Mouse (Mus musculus) large intestine, adult 2 months (tissue): ENCODE data around the gene Pdxp. TPM values are rescaled to one million over a fixed set of nuclear protein-coding genes. Genes with fewer than 3 reads are reported as not detected.

Experiments
- DNase-seq: peaks from one replicate; pipeline ENCODE4 v3.0.0-alpha.2; 2012; ENCODE audit warnings: low read depth, low spot score
- WGBS: fragments of 180-500 bp; shearing (Covaris S2); methylation state at CpG from one replicate; pipeline ENCODE4 v1.1.7; 2018; 5-methylcytosine and 5-hydroxymethylcytosine counted together
- polyA plus RNA-seq: library from polyadenylated mRNA; depleted of rRNA; stranded (reverse); fragments of >200 nt; gene quantifications from 2 replicates; pipeline ENCODE4 v1.2.3, GENCODE M21; 2012; rRNA removed

Gene Pdxp
- polyA plus RNA-seq, 1 experiment, result 4.0 TPM

- WGBS, result 69% methylated on average over 15 of the region's 15 CpGs
Observed at GRCm38 (mm10) chr15:78957021-78957420, 43.3 kb downstream of the Pdxp start.

GRCm38 (mm10) chr15:78959537-78959936 is 45.8 kb downstream of the Pdxp start:
- no peak for DNase-seq
- 49% methylated on average over 11 of the region's 11 CpGs for WGBS

More at GRCm38 (mm10) chr15:78957021-78957420, 43.3 kb downstream of the Pdxp start:
- no peak for DNase-seq

GRCm38 (mm10) chr15:78960088-78960487 is 46.4 kb downstream of the Pdxp start:
- WGBS, result 27% methylated on average over 4 of the region's 4 CpGs
- no peak for DNase-seq

GRCm38 (mm10) chr15:78962885-78963284 is 49.2 kb downstream of the Pdxp start:
- no peak for DNase-seq
- WGBS, result 13% methylated on average over 2 of the region's 2 CpGs

Other genes starting within 250 kb of the Pdxp start
- gene Elfn2, start 195.1 kb upstream of the Pdxp start, polyA plus RNA-seq, result 0.18 and 0.24 TPM in 2 replicates
- gene Mfng, start 140.4 kb upstream of the Pdxp start, polyA plus RNA-seq, result 8.6 and 8.8 TPM in 2 replicates
- gene Card10, start 110.9 kb upstream of the Pdxp start, polyA plus RNA-seq, result 19.4 and 24.2 TPM in 2 replicates
- gene Cdc42ep1, start 71.3 kb upstream of the Pdxp start, polyA plus RNA-seq, result 21.1 and 25.7 TPM in 2 replicates
- gene Lgals2, start 58.4 kb upstream of the Pdxp start, polyA plus RNA-seq, result 4,393 and 4,778 TPM in 2 replicates
- 62.7 and 72.9 TPM in 2 replicates for gene Gga1, start 36.7 kb upstream of the Pdxp start, polyA plus RNA-seq
- 0.11 and 0.14 TPM in 2 replicates for gene Gm49510, start 14.3 kb upstream of the Pdxp start, polyA plus RNA-seq
- 24.7 and 35.2 TPM in 2 replicates for gene Sh3bp1, start 14.2 kb upstream of the Pdxp start, polyA plus RNA-seq
- gene Lgals1, start 12.8 kb downstream of the Pdxp start, polyA plus RNA-seq, result 233 and 310 TPM in 2 replicates
- gene Nol12, start 21.0 kb downstream of the Pdxp start, polyA plus RNA-seq, result 18.9 and 19.6 TPM in 2 replicates
- gene Triobp, start 33.8 kb downstream of the Pdxp start, polyA plus RNA-seq, result 45.2 and 70.2 TPM in 2 replicates
- 96.0 and 140 TPM in 2 replicates for gene H1f0, start 114.5 kb downstream of the Pdxp start, polyA plus RNA-seq
- 0.33 and 1.0 TPM in 2 replicates for gene Galr3, start 128.0 kb downstream of the Pdxp start, polyA plus RNA-seq
- gene Ankrd54, start 149.0 kb downstream of the Pdxp start, polyA plus RNA-seq, result 50.8 and 60.9 TPM in 2 replicates
- 135 and 171 TPM in 2 replicates for gene Eif3l, start 161.3 kb downstream of the Pdxp start, polyA plus RNA-seq
- 9.4 and 15.0 TPM in 2 replicates for gene Micall1, start 195.0 kb downstream of the Pdxp start, polyA plus RNA-seq
- 49.3 and 57.5 TPM in 2 replicates for gene Polr2f, start 227.1 kb downstream of the Pdxp start, polyA plus RNA-seq
- gene 1700088E04Rik, start 227.3 kb downstream of the Pdxp start, polyA plus RNA-seq, result 1.6 and 2.1 TPM in 2 replicates